Mouse (Mus musculus): Measurements from ENCODE around the gene Kif1c. TPM values are rescaled to one million over a fixed set of nuclear protein-coding genes. Genes with fewer than 3 reads are reported as not detected.
"Not testable (repeated sequence)": the region's sequence is repeated elsewhere in the genome, so short reads cannot be mapped to it uniquely, and the experiment has no call there.

The Kif1c gene
- polyA plus RNA-seq, 1 experiment from 2014 or later: 1.8 TPM

GRCm38 (mm10) chr11:70763936-70764808, 63.8 kb downstream of the Kif1c start, which contains the start of gene Zfp3:
Gene Zfp3, plus strand, starts transcription at chr11:70764209.
- H3K9me3 ChIP-seq (replicated peaks): no peaks in the 10 kb centered on the region
- under 1% methylated on average over 75 of the region's 78 CpGs for WGBS
- H3K27ac ChIP-seq (replicated peaks): peak within 1 kb of the TSS; percentile 93
- DNase-seq (ENCODE audit: low spot score): peak; percentile 81
- H3K4me3 ChIP-seq: peak within 1 kb of the TSS; percentile 78
- peaks cover 22% of the 10 kb centered on the region for H3K4me1 ChIP-seq
- no peaks in the 10 kb centered on the region for H3K27me3 ChIP-seq (ENCODE audit: low read depth, poor library complexity, severe bottlenecking)
- peaks cover 13% of the 10 kb centered on the region for H3K36me3 ChIP-seq

- H3K27me3 ChIP-seq (ENCODE audit: low read depth, poor library complexity, severe bottlenecking): no peaks in the 10 kb centered on the region
- peaks cover 22% of the 10 kb centered on the region for H3K4me1 ChIP-seq
- peaks cover 15% of the 10 kb centered on the region for H3K36me3 ChIP-seq
- H3K9me3 ChIP-seq (replicated peaks): no peaks in the 10 kb centered on the region
- no peak overlapping the region for H3K27ac ChIP-seq (replicated peaks)
- H3K4me3 ChIP-seq: no peak overlapping the region
- DNase-seq (ENCODE audit: low spot score): no peak
- 87% methylated on average over 16 of the region's 16 CpGs for WGBS
Observed at GRCm38 (mm10) chr11:70765776-70766445, 65.6 kb downstream of the Kif1c start.

- DNase-seq (ENCODE audit: low spot score): no peak
- H3K27ac ChIP-seq (replicated peaks): no peak overlapping the region
- no peaks in the 10 kb centered on the region for H3K4me1 ChIP-seq
- H3K4me3 ChIP-seq: no peak overlapping the region
- H3K27me3 ChIP-seq (ENCODE audit: low read depth, poor library complexity, severe bottlenecking): no peaks in the 10 kb centered on the region
- peaks cover 44% of the 10 kb centered on the region for H3K36me3 ChIP-seq
- 92% methylated on average over 3 of the region's 3 CpGs for WGBS
- no peaks in the 10 kb centered on the region for H3K9me3 ChIP-seq (replicated peaks)
Observed at GRCm38 (mm10) chr11:70770804-70771203, 70.5 kb downstream of the Kif1c start.

GRCm38 (mm10) chr11:70776830-70777571, 76.7 kb downstream of the Kif1c start:
- no peaks in the 10 kb centered on the region for H3K27me3 ChIP-seq (ENCODE audit: low read depth, poor library complexity, severe bottlenecking)
- peaks cover 18% of the 10 kb centered on the region for H3K36me3 ChIP-seq
- H3K27ac ChIP-seq (replicated peaks): no peak overlapping the region; the same call in 1 of the 2 replicates
- no peaks in the 10 kb centered on the region for H3K9me3 ChIP-seq (replicated peaks)
- DNase-seq (ENCODE audit: low spot score): peak; percentile 73
- H3K4me1 ChIP-seq: peaks cover 4% of the 10 kb centered on the region
- no peak overlapping the region for H3K4me3 ChIP-seq
- WGBS: 31% methylated on average over 17 of the region's 17 CpGs

- no peak overlapping the region for H3K4me3 ChIP-seq
Observed at GRCm38 (mm10) chr11:70777634-70778033, 77.3 kb downstream of the Kif1c start.

GRCm38 (mm10) chr11:70778058-70778457, 77.7 kb downstream of the Kif1c start:
- not testable (repeated sequence) for H3K27me3 ChIP-seq (ENCODE audit: low read depth, poor library complexity, severe bottlenecking); H3K36me3 ChIP-seq; H3K4me1 ChIP-seq; H3K4me3 ChIP-seq; H3K9me3 ChIP-seq (replicated peaks); DNase-seq (ENCODE audit: low spot score); H3K27ac ChIP-seq (replicated peaks)
- 28% methylated on average over 6 of the region's 6 CpGs for WGBS

More at GRCm38 (mm10) chr11:70777634-70778033, 77.3 kb downstream of the Kif1c start:
- Histone ChIP-seq H3K27me3 (ENCODE audit: low read depth, poor library complexity, severe bottlenecking) (no peaks in the 10 kb centered on the region), H3K4me1 (peaks cover 4% of the 10 kb centered on the region), H3K27ac (replicated peaks) (no peak overlapping the region), H3K9me3 (replicated peaks) (no peaks in the 10 kb centered on the region), H3K36me3 (peaks cover 12% of the 10 kb centered on the region)
- DNase-seq (ENCODE audit: low spot score): no peak
- 73% methylated on average over 6 of the region's 6 CpGs for WGBS

Small RNA genes lying within 50 kb of the gene (microRNA-seq; reads per million reads assigned to microRNA genes)
- gene Gm22760 (not detected), gene Mir6925 (not detected)

Other genes starting within 250 kb of the Kif1c start
- 39.7 and 44.6 TPM in 2 replicates for gene Med11, start 248.6 kb upstream of the Kif1c start, polyA plus RNA-seq (2016; fragmentation: Nextera tagmentation; extraction: Ambion mirVana)
- 0.14 and 0.40 TPM in 2 replicates for gene Zmynd15, start 241.1 kb upstream of the Kif1c start, polyA plus RNA-seq (2016; fragmentation: Nextera tagmentation; extraction: Ambion mirVana)
- 0.46 and 0.63 TPM in 2 replicates for gene Cxcl16, start 240.6 kb upstream of the Kif1c start, polyA plus RNA-seq (2016; fragmentation: Nextera tagmentation; extraction: Ambion mirVana)
- 0.22 TPM in 1 of 2 replicates, not detected in the other for gene Tm4sf5, start 195.3 kb upstream of the Kif1c start, polyA plus RNA-seq (2016; fragmentation: Nextera tagmentation; extraction: Ambion mirVana)
- not detected in 2 replicates for gene Vmo1, start 185.9 kb upstream of the Kif1c start, polyA plus RNA-seq (2016; fragmentation: Nextera tagmentation; extraction: Ambion mirVana)
- 0.15 and 0.25 TPM in 2 replicates for gene Gltpd2, start 181.4 kb upstream of the Kif1c start, polyA plus RNA-seq (2016; fragmentation: Nextera tagmentation; extraction: Ambion mirVana)
- 1,085 and 1,129 TPM in 2 replicates for gene Psmb6, start 175.2 kb upstream of the Kif1c start, polyA plus RNA-seq (2016; fragmentation: Nextera tagmentation; extraction: Ambion mirVana)
- gene Gm40193, start 167.6 kb upstream of the Kif1c start, polyA plus RNA-seq (2016; fragmentation: Nextera tagmentation; extraction: Ambion mirVana): not detected in 2 replicates
- gene Pld2, start 160.5 kb upstream of the Kif1c start, polyA plus RNA-seq (2016; fragmentation: Nextera tagmentation; extraction: Ambion mirVana): 3.5 and 4.1 TPM in 2 replicates
- gene Mink1, start 137.7 kb upstream of the Kif1c start, polyA plus RNA-seq (2016; fragmentation: Nextera tagmentation; extraction: Ambion mirVana): 10.3 and 12.6 TPM in 2 replicates
- gene 4930544D05Rik, start 84.7 kb upstream of the Kif1c start, polyA plus RNA-seq (2016; fragmentation: Nextera tagmentation; extraction: Ambion mirVana): not detected in 2 replicates
- gene Chrne, start 81.3 kb upstream of the Kif1c start, polyA plus RNA-seq (2016; fragmentation: Nextera tagmentation; extraction: Ambion mirVana): not detected in 2 replicates
- 0.44 and 0.48 TPM in 2 replicates for gene Gp1ba, start 61.4 kb upstream of the Kif1c start, polyA plus RNA-seq (2016; fragmentation: Nextera tagmentation; extraction: Ambion mirVana)
- 85.6 and 96.3 TPM in 2 replicates for gene Rnf167, start 53.3 kb upstream of the Kif1c start, polyA plus RNA-seq (2016; fragmentation: Nextera tagmentation; extraction: Ambion mirVana)
- gene Slc25a11, start 53.1 kb upstream of the Kif1c start, polyA plus RNA-seq (2016; fragmentation: Nextera tagmentation; extraction: Ambion mirVana): 142 and 149 TPM in 2 replicates
- gene Pfn1, start 45.9 kb upstream of the Kif1c start, polyA plus RNA-seq (2016; fragmentation: Nextera tagmentation; extraction: Ambion mirVana): 1,553 and 1,733 TPM in 2 replicates
- 22.6 and 32.8 TPM in 2 replicates for gene Eno3, start 43.3 kb upstream of the Kif1c start, polyA plus RNA-seq (2016; fragmentation: Nextera tagmentation; extraction: Ambion mirVana)
- 186 TPM in 2 replicates for gene Spag7, start 31.1 kb upstream of the Kif1c start, polyA plus RNA-seq (2016; fragmentation: Nextera tagmentation; extraction: Ambion mirVana)
- 9.8 and 12.4 TPM in 2 replicates for gene Camta2, start 12.4 kb upstream of the Kif1c start, polyA plus RNA-seq (2016; fragmentation: Nextera tagmentation; extraction: Ambion mirVana)
- gene Inca1, start 393 bp upstream of the Kif1c start, polyA plus RNA-seq (2016; fragmentation: Nextera tagmentation; extraction: Ambion mirVana): 1.00 and 1.3 TPM in 2 replicates
- 6.9 and 10.2 TPM in 2 replicates for gene Zfp3, start 63.7 kb downstream of the Kif1c start, polyA plus RNA-seq (2016; fragmentation: Nextera tagmentation; extraction: Ambion mirVana)
- not detected in 2 replicates for gene Scimp, start 112.0 kb downstream of the Kif1c start, polyA plus RNA-seq (2016; fragmentation: Nextera tagmentation; extraction: Ambion mirVana)
- gene Rabep1, start 144.2 kb downstream of the Kif1c start, polyA plus RNA-seq (2016; fragmentation: Nextera tagmentation; extraction: Ambion mirVana): 38.2 and 39.2 TPM in 2 replicates